Mouse (Mus musculus): Measurements from ENCODE around the gene Sap30bp. TPM values are rescaled to one million over a fixed set of nuclear protein-coding genes. Genes with fewer than 3 reads are reported as not detected.

Sap30bp gene
- polyA plus RNA-seq, 2 experiments: 20.0 to 22.6 TPM

GRCm38 (mm10) chr11:115997662-115998061 is 64.6 kb downstream of the Sap30bp start:
- H3K36me3 ChIP-seq (replicated peaks; ENCODE audit: control insufficient read depth, insufficient read depth, low read depth): no peaks in the 10 kb centered on the region
- no peak overlapping the region for H3K4me3 ChIP-seq (ENCODE audit: insufficient read depth in 1 of 2, low read depth in 2 of 2, low read length in 2 of 2)
- WGBS (ENCODE audit: insufficient replicate concordance): 74% methylated on average over 5 of the region's 5 CpGs
- no peak for DNase-seq (ENCODE audit: low read depth in 3 of 3, low spot score in 3 of 3)
- TF ChIP-seq EP300 (IDR thresholded peaks at IDR 0.05; ENCODE audit: low read depth): no peak
- no peak for TF ChIP-seq CTCF (IDR thresholded peaks at IDR 0.05; ENCODE audit: low read depth)
- no peaks in the 10 kb centered on the region for H3K9me3 ChIP-seq (ENCODE audit: control insufficient read depth, low read length)
- no peak overlapping the region for H3K27ac ChIP-seq
- H3K27me3 ChIP-seq (ENCODE audit: control insufficient read depth, insufficient read depth, low read length): no peaks in the 10 kb centered on the region
- H3K9ac ChIP-seq (replicated peaks): no peak overlapping the region
- peaks cover 0 to 2% of the 10 kb centered on the region in 2 experiments; a peak in 1 of 4 replicates for H3K4me1 ChIP-seq (replicated peaks; ENCODE audit: control insufficient read depth in 2 of 2, insufficient read depth in 2 of 2, low read length in 1 of 2)
- ATAC-seq (ENCODE audit: insufficient read depth): no peak
- H3K4me2 ChIP-seq (ENCODE audit: low read depth): no peak overlapping the region

- DNase-seq (ENCODE audit: low read depth in 3 of 3, low spot score in 3 of 3): no peak
- Histone ChIP-seq H3K27me3 (ENCODE audit: control insufficient read depth, insufficient read depth, low read length) (no peaks in the 10 kb centered on the region), H3K4me2 (ENCODE audit: low read depth) (no peak overlapping the region), H3K9ac (replicated peaks) (no peak overlapping the region), H3K9me3 (ENCODE audit: control insufficient read depth, low read length) (no peaks in the 10 kb centered on the region), H3K4me3 (ENCODE audit: insufficient read depth in 1 of 2, low read depth in 2 of 2, low read length in 2 of 2) (no peak overlapping the region), H3K27ac (no peak overlapping the region), H3K36me3 (replicated peaks; ENCODE audit: control insufficient read depth, insufficient read depth, low read depth) (no peaks in the 10 kb centered on the region), H3K4me1 (replicated peaks; ENCODE audit: control insufficient read depth in 2 of 2, insufficient read depth in 2 of 2, low read length in 1 of 2) (peaks cover 0 to 2% of the 10 kb centered on the region in 2 experiments; a peak in 1 of 4 replicates)
- whole genome bisulfite sequencing (ENCODE audit: insufficient replicate concordance): 13% methylated on average over 7 of the region's 7 CpGs
- TF ChIP-seq EP300 (IDR thresholded peaks at IDR 0.05; ENCODE audit: low read depth) (no peak), CTCF (IDR thresholded peaks at IDR 0.05; ENCODE audit: low read depth) (no peak)
- 0 out of 2 replicates have a peak, but pooled peaks have one; percentile 4 for ATAC-seq (ENCODE audit: insufficient read depth)
Observed at GRCm38 (mm10) chr11:115999027-115999426, 65.9 kb downstream of the Sap30bp start.

GRCm38 (mm10) chr11:115999538-116000143 is 66.6 kb downstream of the Sap30bp start:
- TF ChIP-seq CTCF (IDR thresholded peaks at IDR 0.05; ENCODE audit: low read depth) (peak; percentile 74), EP300 (IDR thresholded peaks at IDR 0.05; ENCODE audit: low read depth) (no peak)
- H3K4me1 ChIP-seq (replicated peaks; ENCODE audit: control insufficient read depth in 2 of 2, insufficient read depth in 2 of 2, low read length in 1 of 2): peaks cover 5% of the 10 kb centered on the region in 2 experiments; a peak in 3 of 4 replicates
- H3K9me3 ChIP-seq (ENCODE audit: control insufficient read depth, low read length): no peaks in the 10 kb centered on the region
- DNase-seq (ENCODE audit: low read depth in 3 of 3, low spot score in 3 of 3): peak in 2 of 3 experiments; percentile 53 to 55
- no peaks in the 10 kb centered on the region for H3K36me3 ChIP-seq (replicated peaks; ENCODE audit: control insufficient read depth, insufficient read depth, low read depth)
- ATAC-seq (ENCODE audit: insufficient read depth): 0 out of 2 replicates have a peak, but pooled peaks have one; percentile 23
- no peaks in the 10 kb centered on the region for H3K27me3 ChIP-seq (ENCODE audit: control insufficient read depth, insufficient read depth, low read length)
- H3K4me3 ChIP-seq (ENCODE audit: insufficient read depth in 1 of 2, low read depth in 2 of 2, low read length in 2 of 2): no peak overlapping the region
- H3K27ac ChIP-seq: no peak overlapping the region
- H3K4me2 ChIP-seq (ENCODE audit: low read depth): no peak overlapping the region
- 7% methylated on average over 14 of the region's 14 CpGs for WGBS (ENCODE audit: insufficient replicate concordance)
- no peak overlapping the region for H3K9ac ChIP-seq (replicated peaks)

GRCm38 (mm10) chr11:116000607-116001006 is 67.5 kb downstream of the Sap30bp start:
- TF ChIP-seq EP300 (IDR thresholded peaks at IDR 0.05; ENCODE audit: low read depth): no peak
- TF ChIP-seq CTCF (IDR thresholded peaks at IDR 0.05; ENCODE audit: low read depth): no peak
- WGBS (ENCODE audit: insufficient replicate concordance): 56% methylated on average over 10 of the region's 10 CpGs
- no peaks in the 10 kb centered on the region for H3K27me3 ChIP-seq (ENCODE audit: control insufficient read depth, insufficient read depth, low read length)
- no peaks in the 10 kb centered on the region for H3K36me3 ChIP-seq (replicated peaks; ENCODE audit: control insufficient read depth, insufficient read depth, low read depth)
- DNase-seq (ENCODE audit: low read depth in 3 of 3, low spot score in 3 of 3) (no peak), ATAC-seq (ENCODE audit: insufficient read depth) (no peak)
- H3K9me3 ChIP-seq (ENCODE audit: control insufficient read depth, low read length): no peaks in the 10 kb centered on the region
- H3K27ac ChIP-seq: no peak overlapping the region
- H3K4me1 ChIP-seq (replicated peaks; ENCODE audit: control insufficient read depth in 2 of 2, insufficient read depth in 2 of 2, low read length in 1 of 2): peaks cover 7 to 9% of the 10 kb centered on the region in 2 experiments; a peak in 3 of 4 replicates
- H3K4me2 ChIP-seq (ENCODE audit: low read depth): no peak overlapping the region
- no peak overlapping the region for H3K9ac ChIP-seq (replicated peaks)
- no peak overlapping the region for H3K4me3 ChIP-seq (ENCODE audit: insufficient read depth in 1 of 2, low read depth in 2 of 2, low read length in 2 of 2)

- H3K4me1 ChIP-seq (replicated peaks; ENCODE audit: control insufficient read depth in 2 of 2, insufficient read depth in 2 of 2, low read length in 1 of 2): peaks cover 7 to 14% of the 10 kb centered on the region in 2 experiments; a peak in 3 of 4 replicates
- H3K4me2 ChIP-seq (ENCODE audit: low read depth): no peak overlapping the region
- H3K4me3 ChIP-seq (ENCODE audit: insufficient read depth in 1 of 2, low read depth in 2 of 2, low read length in 2 of 2): no peak overlapping the region
- H3K36me3 ChIP-seq (replicated peaks; ENCODE audit: control insufficient read depth, insufficient read depth, low read depth): no peaks in the 10 kb centered on the region
- no peak overlapping the region for H3K27ac ChIP-seq
- no peaks in the 10 kb centered on the region for H3K9me3 ChIP-seq (ENCODE audit: control insufficient read depth, low read length)
- DNase-seq (ENCODE audit: low read depth in 3 of 3, low spot score in 3 of 3) (no peak), ATAC-seq (ENCODE audit: insufficient read depth) (no peak)
- TF ChIP-seq EP300 (IDR thresholded peaks at IDR 0.05; ENCODE audit: low read depth) (no peak), CTCF (IDR thresholded peaks at IDR 0.05; ENCODE audit: low read depth) (no peak)
- no peaks in the 10 kb centered on the region for H3K27me3 ChIP-seq (ENCODE audit: control insufficient read depth, insufficient read depth, low read length)
- WGBS (ENCODE audit: insufficient replicate concordance): 54% methylated on average over 6 of the region's 6 CpGs
- H3K9ac ChIP-seq (replicated peaks): no peak overlapping the region
Observed at GRCm38 (mm10) chr11:116001725-116002124, 68.6 kb downstream of the Sap30bp start.

All from liver, embryonic 14.5 days (tissue).